Mouse (Mus musculus) layer of hippocampus, adult 2 months (tissue): ENCODE measurements around the gene Sec24c. TPM values are rescaled to one million over a fixed set of nuclear protein-coding genes. Genes with fewer than 3 reads are reported as not detected.

Source experiments
- DNase-seq, 2 experiments: peaks; one replicate each; pipeline ENCODE4 v3.0.0; 2022; ENCODE audit warnings: low spot score in 2 of 2
- H3K27ac ChIP-seq: fragments of 200-600 bp; 2 replicates; pipeline ENCODE4 v1.8.1; 2022
- H3K4me3 ChIP-seq: fragments of 200-600 bp; 2 replicates; pipeline ENCODE4 v1.8.1; 2022; ENCODE audit warnings: mild to moderate bottlenecking
- CTCF ChIP-seq: fragments of 200-600 bp; conservative IDR thresholded peaks from 2 replicates; pipeline ENCODE4 v1.8.1; 2022; ENCODE audit warnings: antibody characterized with exemption, mild to moderate bottlenecking, moderate library complexity
- total RNA-seq, 2 experiments: library from RNA; stranded (reverse); gene quantifications; 2 replicates each; pipeline ENCODE4 v1.2.3; 2021

Gene Sec24c
- total RNA-seq, 2 experiments from 2014 or later: 104 to 108 TPM

GRCm38 (mm10) chr14:20664436-20664835, 9.7 kb upstream of the Sec24c start:
- H3K27ac ChIP-seq: no peak overlapping the region
- TF ChIP-seq CTCF: no peak
- no peak overlapping the region for H3K4me3 ChIP-seq
- no peak for DNase-seq

GRCm38 (mm10) chr14:20667469-20667868, 6.6 kb upstream of the Sec24c start:
- no peak overlapping the region for H3K4me3 ChIP-seq
- DNase-seq: no peak
- no peak for TF ChIP-seq CTCF
- H3K27ac ChIP-seq: no peak overlapping the region

DNA sequence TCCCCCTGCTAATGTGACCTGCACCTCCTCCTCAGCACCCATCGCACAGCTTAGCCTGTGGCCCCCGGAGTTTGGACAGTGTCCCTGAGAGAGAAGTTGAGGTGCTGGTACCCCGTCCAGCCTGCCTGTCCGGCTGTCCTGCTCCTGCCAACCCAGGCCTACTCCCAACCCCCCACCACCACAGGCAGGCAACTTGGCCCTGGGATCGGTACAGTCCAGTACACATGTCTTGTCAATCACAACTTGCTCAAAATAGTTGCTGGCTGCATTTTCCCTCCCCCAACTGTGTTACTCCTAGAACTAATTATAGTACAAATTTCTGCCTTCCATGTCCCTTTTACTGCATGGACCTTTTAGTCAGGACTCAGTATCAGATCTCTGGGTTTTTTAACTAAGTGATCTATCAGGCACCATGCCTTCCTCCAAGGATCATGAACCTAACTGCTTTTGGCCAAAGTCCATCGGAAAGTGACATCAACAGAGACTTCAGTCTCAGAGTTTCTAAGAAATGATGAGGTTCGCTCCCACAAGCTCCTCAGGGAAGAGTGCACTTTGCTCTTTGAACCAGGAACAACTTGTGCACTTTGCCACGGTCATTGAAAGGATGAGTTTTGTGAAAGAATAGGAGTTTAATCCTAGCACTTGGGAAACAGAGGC, 5.8 kb upstream of the Sec24c start, which contains the start of gene Synpo2l:
Gene Synpo2l, minus strand, starts transcription at position 201 of the 657 bp plus-strand sequence.
- DNase-seq: no peak
- Histone ChIP-seq H3K4me3 (no peak within 1 kb of the TSS), H3K27ac (no peak within 1 kb of the TSS)
- no peak for TF ChIP-seq CTCF

DNA sequence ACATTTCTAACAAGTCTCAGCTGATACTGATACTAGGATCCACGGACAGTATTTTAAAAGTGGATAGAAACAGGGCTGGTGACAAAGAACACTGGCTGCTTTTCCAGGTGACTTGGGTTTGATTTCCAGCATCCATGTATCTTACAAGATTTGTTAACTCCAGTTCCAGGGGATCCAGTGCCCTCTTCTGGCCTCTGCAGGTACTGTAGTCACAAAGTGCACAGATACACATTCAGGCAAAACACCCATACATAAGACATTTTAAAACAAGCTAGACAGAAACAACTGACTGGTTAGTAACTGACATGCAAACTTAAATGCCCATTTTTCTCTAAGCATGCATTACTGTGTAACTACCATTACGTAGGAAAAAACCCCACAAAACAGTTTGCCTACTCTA, 1.1 kb upstream of the Sec24c start:
- H3K4me3 ChIP-seq: no peak overlapping the region
- H3K27ac ChIP-seq: no peak overlapping the region; the same call in 1 of the 2 replicates
- peak; percentile 69 for TF ChIP-seq CTCF
- DNase-seq: no peak

DNA sequence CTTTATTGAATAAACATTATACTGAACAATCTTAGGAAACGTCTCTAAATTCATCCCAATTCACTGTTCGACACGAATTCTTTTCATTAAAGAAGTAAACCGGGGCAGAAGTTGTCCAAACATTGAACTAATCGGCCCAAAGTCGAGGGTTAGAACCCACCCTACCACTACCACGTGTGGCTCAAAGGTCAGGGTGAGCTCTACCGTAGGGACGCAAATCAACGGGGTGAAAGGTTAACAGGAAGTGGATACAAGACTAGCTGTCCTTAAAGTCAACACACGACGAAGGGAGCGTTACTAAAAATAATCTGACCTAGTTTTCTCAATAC, 409 bp upstream of the Sec24c start:
- TF ChIP-seq CTCF: 0 out of 2 replicates have a peak, but pooled peaks have one; percentile 6
- Histone ChIP-seq H3K4me3 (peak overlapping the region; percentile 89), H3K27ac (peak overlapping the region; percentile 95)
- peak in 1 of 2 experiments; percentile 44 for DNase-seq

DNA sequence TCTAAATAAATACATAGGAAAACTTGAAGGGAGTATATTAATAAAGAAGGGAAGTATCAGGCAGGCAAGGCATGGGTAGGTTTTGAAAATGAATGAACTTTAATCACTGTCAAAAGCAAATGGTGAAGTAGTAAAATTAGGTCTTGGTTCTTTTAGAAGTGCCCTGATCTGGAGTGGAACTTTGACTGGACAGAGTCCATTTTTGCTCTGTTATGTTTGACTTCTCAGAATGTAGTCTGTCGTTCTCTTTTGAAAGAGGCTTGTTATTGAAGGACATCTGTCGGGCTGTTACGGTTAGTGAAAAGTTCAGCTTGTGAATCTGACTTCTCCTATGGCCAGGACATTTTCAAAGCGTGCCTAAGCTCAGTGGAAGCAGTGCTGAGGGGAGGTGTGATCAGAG, 3.8 kb downstream of the Sec24c start:
- Histone ChIP-seq H3K4me3 (no peak overlapping the region), H3K27ac (no peak overlapping the region)
- DNase-seq: no peak
- TF ChIP-seq CTCF: no peak

DNA sequence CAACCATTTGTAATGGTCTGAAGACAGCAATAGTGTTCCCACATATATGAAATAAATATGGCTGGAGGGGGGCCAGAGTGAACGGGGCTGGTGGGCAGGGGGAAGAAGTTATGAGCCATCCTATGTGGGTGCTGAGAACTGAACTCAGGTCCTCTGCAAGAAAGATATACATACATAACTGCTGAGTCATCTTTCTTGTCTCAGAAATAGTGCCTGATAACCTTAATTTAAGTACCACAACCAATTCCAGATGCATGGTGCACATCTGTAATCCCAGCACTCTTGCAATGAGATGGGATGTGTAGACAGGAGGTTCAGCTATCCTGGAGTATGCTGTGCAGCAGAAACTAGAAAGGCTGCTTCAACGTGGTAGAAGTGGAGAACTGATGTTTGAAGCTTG, 7.6 kb downstream of the Sec24c start:
- Histone ChIP-seq H3K4me3 (no peak overlapping the region), H3K27ac (no peak overlapping the region)
- DNase-seq: no peak
- TF ChIP-seq CTCF: no peak

DNA sequence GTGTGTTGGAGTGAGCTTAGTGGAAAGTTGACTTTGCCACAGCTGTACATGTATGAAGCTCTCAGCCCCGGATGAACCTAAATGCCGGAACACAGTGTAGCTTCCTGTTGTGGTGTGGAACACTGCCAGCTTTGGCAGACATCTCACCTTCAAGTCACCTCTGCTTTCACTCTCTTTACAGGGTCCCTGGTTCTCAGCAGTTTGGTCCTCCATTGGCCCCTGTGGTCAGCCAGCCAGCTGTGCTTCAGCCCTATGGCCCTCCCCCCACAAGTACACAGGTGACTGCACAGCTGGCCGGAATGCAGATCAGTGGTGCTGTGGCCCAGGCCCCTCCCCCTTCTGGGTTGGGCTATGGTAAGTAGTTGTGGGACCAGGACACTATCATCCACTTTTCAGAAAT, 8.4 kb downstream of the Sec24c start:
- no peak overlapping the region for H3K4me3 ChIP-seq
- DNase-seq: no peak
- no peak overlapping the region for H3K27ac ChIP-seq
- TF ChIP-seq CTCF: no peak

GRCm38 (mm10) chr14:20686576-20686975, 12.5 kb downstream of the Sec24c start:
- TF ChIP-seq CTCF: no peak
- peak in 1 of 2 experiments; percentile 31 for DNase-seq
- peak overlapping the region; percentile 59; the same call in 1 of the 2 replicates for H3K27ac ChIP-seq
- H3K4me3 ChIP-seq: no peak overlapping the region

DNA sequence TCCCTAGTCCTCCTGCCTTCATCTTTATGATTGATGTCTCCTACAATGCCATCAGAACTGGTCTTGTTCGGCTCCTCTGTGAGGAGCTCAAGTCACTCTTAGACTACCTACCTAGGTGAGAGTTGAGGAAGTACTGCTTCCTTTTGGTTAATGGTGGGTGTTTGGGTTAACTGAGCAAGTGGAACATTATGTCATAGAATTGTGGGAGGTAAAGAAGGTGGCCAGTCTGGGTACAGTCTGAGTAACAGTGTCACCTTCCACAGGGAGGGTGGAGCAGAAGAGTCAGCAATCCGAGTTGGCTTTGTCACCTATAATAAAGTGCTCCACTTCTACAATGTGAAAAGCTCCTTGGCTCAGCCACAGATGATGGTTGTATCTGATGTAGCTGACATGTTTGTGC, 14.9 kb downstream of the Sec24c start:
- no peak overlapping the region for H3K27ac ChIP-seq
- TF ChIP-seq CTCF: no peak
- no peak overlapping the region for H3K4me3 ChIP-seq
- DNase-seq: no peak

DNA sequence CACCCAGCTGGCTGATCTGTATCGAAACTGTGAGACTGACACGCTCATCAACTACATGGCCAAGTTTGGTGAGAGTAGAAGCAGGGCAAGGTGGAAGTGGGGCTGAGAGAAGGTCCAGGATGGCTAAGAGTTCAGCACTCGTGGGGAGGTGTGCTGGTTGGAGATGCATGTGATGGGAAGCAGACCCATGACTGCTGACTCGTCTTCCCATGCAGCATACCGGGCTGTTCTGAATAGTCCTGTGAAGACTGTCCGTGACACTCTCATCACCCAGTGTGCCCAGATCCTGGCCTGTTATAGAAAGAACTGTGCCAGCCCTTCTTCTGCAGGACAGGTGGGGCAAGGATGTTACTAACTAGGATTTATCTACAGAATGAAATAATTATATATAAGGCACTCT, 17.7 kb downstream of the Sec24c start:
- TF ChIP-seq CTCF: no peak
- no peak overlapping the region for H3K4me3 ChIP-seq
- DNase-seq: no peak
- no peak overlapping the region for H3K27ac ChIP-seq

DNA sequence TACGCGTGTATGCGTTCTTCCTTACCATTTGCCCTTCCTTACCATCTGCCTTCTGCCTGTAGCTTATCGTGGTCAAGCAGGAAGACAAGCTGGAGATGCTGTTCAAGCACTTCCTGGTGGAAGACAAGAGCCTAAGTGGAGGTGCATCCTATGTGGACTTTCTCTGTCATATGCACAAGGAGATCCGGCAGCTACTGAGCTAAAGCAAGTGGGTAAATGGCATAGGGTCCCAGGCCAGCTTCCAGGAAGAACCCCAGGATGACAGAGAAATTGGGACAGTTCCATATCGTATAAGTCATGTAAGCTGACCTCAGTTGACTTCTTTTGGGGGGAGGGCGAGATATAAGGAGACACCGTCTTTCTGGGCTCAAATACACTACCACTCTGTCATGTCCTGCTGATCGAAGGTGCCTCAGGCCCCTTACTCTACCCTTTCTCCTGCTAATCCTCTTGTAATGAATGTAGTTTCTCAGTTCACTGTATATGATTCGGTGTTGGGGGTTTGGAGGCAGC, 19.5 kb downstream of the Sec24c start:
- no peak for TF ChIP-seq CTCF
- Histone ChIP-seq H3K27ac (no peak overlapping the region), H3K4me3 (no peak overlapping the region)
- DNase-seq: no peak

- Histone ChIP-seq H3K27ac (peak overlapping the region; percentile 92), H3K4me3 (peak overlapping the region; percentile 100)
- no peak for TF ChIP-seq CTCF
- no peak for DNase-seq
These were observed 20.2 kb downstream of the Sec24c start for GRCm38 (mm10) chr14:20694185-20694883.
